8 mouse cellular contexts compared by ENCODE assay signal in genomic region chr12:31634343-31635239, GRCm38 (mm10). TPM values are rescaled to one million over a fixed set of nuclear protein-coding genes. Genes with fewer than 3 reads are reported as not detected.
A peak's percentile ranks its signal among the peaks of the same experiment; 100 is the strongest.
DNase-seq lines count a peak whose midpoint lies in the region; ATAC-seq lines count a peak whose summit lies in the region.

TSS of gene Bcap29 (minus strand) at chr12:31634658.

- H3K9me3 ChIP-seq in embryonic facial prominence, embryonic 15.5 days (replicated peaks) = no peaks in the 10 kb centered on the region
- H3K9me3 ChIP-seq in kidney, embryonic 14.5 days (ENCODE audit: control insufficient read depth, low read length) = no peaks in the 10 kb centered on the region
- no peaks in the 10 kb centered on the region for H3K9me3 ChIP-seq in liver, embryonic 12.5 days (replicated peaks)
- H3K9me3 ChIP-seq in stomach, embryonic 14.5 days (ENCODE audit: control insufficient read depth, low read depth, low read length) = no peaks in the 10 kb centered on the region

- H3K4me2 ChIP-seq in embryonic facial prominence, embryonic 15.5 days (replicated peaks) = peak within 1 kb of the TSS; percentile 82
- H3K4me2 ChIP-seq in kidney, embryonic 14.5 days (replicated peaks; ENCODE audit: low read depth, low read length) = peak within 1 kb of the TSS; percentile 81
- H3K4me2 ChIP-seq in liver, embryonic 12.5 days = peak within 1 kb of the TSS; percentile 95
- H3K4me2 ChIP-seq in stomach, embryonic 14.5 days (replicated peaks; ENCODE audit: low read depth, low read length) = peak within 1 kb of the TSS; percentile 89

- peak; percentile 81 to 86 for DNase-seq in B cell, adult 2 months
- DNase-seq in adrenal gland, postnatal 4 days (ENCODE audit: low spot score in 2 of 2) = peak; percentile 43 to 56
- DNase-seq in heart, adult 9 months (ENCODE audit: low spot score in 2 of 2) = peak; percentile 69 to 78
- peak; percentile 59 to 68 for DNase-seq in natural killer cell, adult 2 months (ENCODE audit: low spot score in 2 of 2)

- no peaks in the 10 kb centered on the region for H3K27me3 ChIP-seq in embryonic facial prominence, embryonic 15.5 days
- no peaks in the 10 kb centered on the region for H3K27me3 ChIP-seq in kidney, embryonic 14.5 days (ENCODE audit: control insufficient read depth, insufficient read depth, low read length)
- no peaks in the 10 kb centered on the region for H3K27me3 ChIP-seq in liver, embryonic 12.5 days (replicated peaks)
- no peaks in the 10 kb centered on the region for H3K27me3 ChIP-seq in stomach, embryonic 14.5 days (ENCODE audit: control insufficient read depth, insufficient read depth, low read length)

- H3K4me3 ChIP-seq in embryonic facial prominence, embryonic 15.5 days (replicated peaks) = peak within 1 kb of the TSS; percentile 62
- peak within 1 kb of the TSS; percentile 62 for H3K4me3 ChIP-seq in kidney, embryonic 14.5 days (ENCODE audit: low read length)
- peak within 1 kb of the TSS; percentile 76 for H3K4me3 ChIP-seq in liver, embryonic 12.5 days
- peak within 1 kb of the TSS; percentile 54 for H3K4me3 ChIP-seq in stomach, embryonic 14.5 days (ENCODE audit: low read depth, low read length)

- peaks cover 12% of the 10 kb centered on the region; the same call in 1 of the 2 replicates for H3K4me1 ChIP-seq in embryonic facial prominence, embryonic 15.5 days
- 0 out of 2 replicates have a peak, but pooled peaks cover 4% of the 10 kb centered on the region for H3K4me1 ChIP-seq in kidney, embryonic 14.5 days (ENCODE audit: control insufficient read depth, insufficient read depth, low read length)
- peaks cover 19% of the 10 kb centered on the region for H3K4me1 ChIP-seq in liver, embryonic 12.5 days
- H3K4me1 ChIP-seq in stomach, embryonic 14.5 days (ENCODE audit: control insufficient read depth, insufficient read depth, low read length) = 0 out of 2 replicates have a peak, but pooled peaks cover 5% of the 10 kb centered on the region

- 1% methylated on average over 70 of the region's 73 CpGs for whole genome bisulfite sequencing in embryonic facial prominence, embryonic 15.5 days
- 1% methylated on average over 72 of the region's 73 CpGs for whole genome bisulfite sequencing in kidney, embryonic 14.5 days
- 2% methylated on average over 66 of the region's 73 CpGs for WGBS in liver, embryonic 12.5 days (ENCODE audit: insufficient replicate concordance)
- 2% methylated on average over 73 of the region's 73 CpGs for WGBS in stomach, embryonic 14.5 days

- no peaks in the 10 kb centered on the region for H3K36me3 ChIP-seq in embryonic facial prominence, embryonic 15.5 days
- no peaks in the 10 kb centered on the region for H3K36me3 ChIP-seq in kidney, embryonic 14.5 days (ENCODE audit: control insufficient read depth, insufficient read depth, low read length)
- H3K36me3 ChIP-seq in liver, embryonic 12.5 days = 0 out of 2 replicates have a peak, but pooled peaks cover 5% of the 10 kb centered on the region
- H3K36me3 ChIP-seq in stomach, embryonic 14.5 days (ENCODE audit: control insufficient read depth, insufficient read depth, low read length) = no peaks in the 10 kb centered on the region

- H3K9ac ChIP-seq in embryonic facial prominence, embryonic 15.5 days = peak within 1 kb of the TSS; percentile 77
- H3K9ac ChIP-seq in kidney, embryonic 14.5 days (ENCODE audit: low read depth, low read length) = peak within 1 kb of the TSS; percentile 86
- peak within 1 kb of the TSS; percentile 85 for H3K9ac ChIP-seq in liver, embryonic 12.5 days
- H3K9ac ChIP-seq in stomach, embryonic 14.5 days (replicated peaks; ENCODE audit: low read depth, low read length) = peak within 1 kb of the TSS; percentile 75

- H3K27ac ChIP-seq in embryonic facial prominence, embryonic 15.5 days (replicated peaks) = peak within 1 kb of the TSS; percentile 58
- H3K27ac ChIP-seq in kidney, embryonic 14.5 days (ENCODE audit: low read depth, low read length) = peak within 1 kb of the TSS; percentile 55
- peak within 1 kb of the TSS; percentile 75 for H3K27ac ChIP-seq in liver, embryonic 12.5 days
- peak within 1 kb of the TSS; percentile 33; the same call in 1 of the 2 replicates for H3K27ac ChIP-seq in stomach, embryonic 14.5 days (ENCODE audit: low read length)

- ATAC-seq in embryonic facial prominence, embryonic 15.5 days (ENCODE audit: insufficient number of reproducible peaks, low FRiP score, low TSS enrichment, low read depth) = peak; percentile 88
- ATAC-seq in kidney, embryonic 14.5 days (ENCODE audit: low FRiP score, low TSS enrichment) = peak; percentile 91
- ATAC-seq in liver, embryonic 12.5 days = peak; percentile 92
- ATAC-seq in stomach, embryonic 14.5 days (ENCODE audit: insufficient number of reproducible peaks, insufficient read depth, low FRiP score, low read depth) = peak; percentile 86

RNA-seq across cellular contexts. Expression of gene Bcap29, which starts in this region (rescaled TPM):
- 10 to 100 TPM; 32.5 to 33.0 TPM for total RNA-seq in adrenal gland, postnatal 4 days (2021)
- 27.6 and 30.2 TPM in 2 replicates for polyA plus RNA-seq in embryonic facial prominence, embryonic 15.5 days (2015; fragmentation: Nextera tagmentation; extraction: Ambion mirVana)
- polyA plus RNA-seq in kidney, embryonic 14.5 days (2014; fragmentation: Nextera tagmentation; extraction: Ambion mirVana) = 33.4 and 33.9 TPM in 2 replicates
- polyA plus RNA-seq in liver, embryonic 12.5 days (2016; fragmentation: Nextera tagmentation; extraction: Ambion mirVana) = 41.9 and 42.5 TPM in 2 replicates
- polyA plus RNA-seq in stomach, embryonic 14.5 days (2014; fragmentation: Nextera tagmentation; extraction: Ambion mirVana) = 33.8 and 37.2 TPM in 2 replicates

Comparison
In these comparisons a context has a peak if more than half of its experiments do, and no peak if none do; other contexts are left out.
1. Peak in every context shown above with its lines: DNase-seq, ATAC-seq, H3K4me3 ChIP-seq and H3K27ac ChIP-seq.